Mouse (Mus musculus) hindbrain, embryonic 10.5 days (tissue): ENCODE measurements around the gene Akr1c13. TPM values are rescaled to one million over a fixed set of nuclear protein-coding genes. Genes with fewer than 3 reads are reported as not detected.
"Not testable (repeated sequence)": the region's sequence is repeated elsewhere in the genome, so short reads cannot be mapped to it uniquely, and the experiment has no call there.

Experiments used
- DNase-seq: peaks from one replicate; pipeline ENCODE4 v3.0.0-alpha.2; 2017; ENCODE audit warnings: low spot score
- H3K27ac ChIP-seq: fragments of 300-500 bp; sonication (generic); 2 replicates; pipeline ENCODE4 v1.5.1; 2016; ENCODE audit warnings: mild to moderate bottlenecking, moderate library complexity
- H3K27me3 ChIP-seq: fragments of 300-500 bp; sonication (generic); 2 replicates; pipeline ENCODE4 v1.6.1; 2016; ENCODE audit warnings: mild to moderate bottlenecking; ENCODE audit not compliant: poor library complexity, insufficient read depth, severe bottlenecking
- H3K36me3 ChIP-seq: fragments of 300-500 bp; sonication (generic); 2 replicates; pipeline ENCODE4 v1.6.1; 2016; ENCODE audit warnings: mild to moderate bottlenecking, moderate library complexity
- H3K4me1 ChIP-seq: fragments of 300-500 bp; sonication (generic); replicated peaks from 2 replicates; pipeline ENCODE4 v1.6.1; 2016; ENCODE audit warnings: mild to moderate bottlenecking
- H3K4me3 ChIP-seq: fragments of 300-500 bp; sonication (generic); 2 replicates; pipeline ENCODE4 v1.5.1; 2016; ENCODE audit warnings: mild to moderate bottlenecking, moderate library complexity
- H3K9me3 ChIP-seq: fragments of 300-500 bp; sonication (generic); 2 replicates; pipeline ENCODE4 v1.6.1; 2016; ENCODE audit warnings: mild to moderate bottlenecking, moderate library complexity
- WGBS: fragments of 180-500 bp; shearing (Covaris S2); methylation state at CpG from one replicate; pipeline ENCODE4 v1.1.7; 2016; 5-methylcytosine and 5-hydroxymethylcytosine counted together
- polyA plus RNA-seq: library from polyadenylated mRNA; unstranded; fragments of >200 nt; fragmentation: Nextera tagmentation; extraction: Ambion mirVana; gene quantifications from 2 replicates; pipeline ENCODE4 v1.2.1, GENCODE M21; 2016

Gene Akr1c13
- 0.65 and 0.72 TPM in 2 replicates for polyA plus RNA-seq

- H3K36me3 ChIP-seq = no peaks in the 10 kb centered on the region
- no peaks in the 10 kb centered on the region for H3K27me3 ChIP-seq
- H3K9me3 ChIP-seq = no peaks in the 10 kb centered on the region
- H3K27ac ChIP-seq = no peak within 1 kb of the TSS
- no peak within 1 kb of the TSS for H3K4me3 ChIP-seq
- DNase-seq = no peak
- H3K4me1 ChIP-seq = no peaks in the 10 kb centered on the region
- 76% methylated on average over 3 of the region's 3 CpGs for WGBS
Observed at GRCm38 (mm10) chr13:4190904-4191303, at the start of gene Akr1c13. Akr1c13 (plus strand) TSS chr13:4191150.

DNA sequence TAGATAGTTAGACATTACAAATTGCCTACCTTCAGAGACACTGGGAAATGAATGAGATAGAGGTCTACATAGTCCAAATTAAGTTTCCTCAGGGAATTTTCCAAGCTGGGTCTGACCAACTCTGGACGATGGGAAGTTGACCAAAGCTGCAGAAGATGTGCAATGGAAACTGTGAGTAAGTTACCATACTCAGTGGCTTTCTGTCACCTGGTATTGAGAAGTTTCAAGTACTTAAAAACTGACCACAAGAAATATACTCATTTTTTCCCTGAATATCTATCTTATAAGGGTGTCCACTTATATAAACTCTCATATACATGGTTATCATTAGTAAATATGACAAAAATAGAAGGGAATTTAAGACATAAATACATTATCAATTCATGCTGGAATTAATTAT, 46.7 kb upstream of the Akr1c13 start:
- Histone ChIP-seq H3K9me3 (no peaks in the 10 kb centered on the region), H3K4me1 (no peaks in the 10 kb centered on the region), H3K4me3 (no peak overlapping the region), H3K27ac (no peak overlapping the region), H3K27me3 (no peaks in the 10 kb centered on the region), H3K36me3 (no peaks in the 10 kb centered on the region)
- WGBS = 82% methylated on average over 1 of the region's 1 CpGs
- DNase-seq = no peak

GRCm38 (mm10) chr13:4150518-4150917, 40.4 kb upstream of the Akr1c13 start, which contains the start of gene Akr1c18:
Akr1c18 (minus strand) TSS chr13:4150654.
- no peaks in the 10 kb centered on the region for H3K4me1 ChIP-seq
- H3K9me3 ChIP-seq = no peaks in the 10 kb centered on the region
- no peaks in the 10 kb centered on the region for H3K36me3 ChIP-seq
- no peak within 1 kb of the TSS for H3K27ac ChIP-seq
- H3K27me3 ChIP-seq = no peaks in the 10 kb centered on the region
- no peak within 1 kb of the TSS for H3K4me3 ChIP-seq
- WGBS = 88% methylated on average over 5 of the region's 5 CpGs
- no peak for DNase-seq

DNA sequence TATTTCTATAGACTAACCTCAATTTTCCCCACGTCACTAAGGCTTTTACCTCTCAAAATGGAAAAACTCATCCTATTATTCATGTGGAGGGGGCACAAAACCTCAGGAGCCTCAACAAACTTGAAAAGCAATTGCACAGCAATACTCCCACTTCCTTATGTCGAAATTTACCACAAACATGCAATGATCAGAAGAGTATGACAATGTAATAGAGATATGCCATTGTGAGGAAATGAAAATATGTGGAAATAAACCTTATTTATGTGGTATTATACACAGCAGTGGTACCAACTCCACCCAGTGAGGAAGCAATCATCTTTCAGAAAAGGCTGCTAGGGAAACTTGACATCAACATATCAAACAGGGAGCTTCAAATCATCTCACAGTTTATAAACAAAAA, 38.0 kb upstream of the Akr1c13 start:
- no peaks in the 10 kb centered on the region for H3K27me3 ChIP-seq
- no peaks in the 10 kb centered on the region for H3K4me1 ChIP-seq
- 75% methylated on average over 2 of the region's 2 CpGs for whole genome bisulfite sequencing
- no peaks in the 10 kb centered on the region for H3K36me3 ChIP-seq
- DNase-seq = no peak
- no peak overlapping the region for H3K4me3 ChIP-seq
- H3K9me3 ChIP-seq = no peaks in the 10 kb centered on the region
- no peak overlapping the region for H3K27ac ChIP-seq

- Histone ChIP-seq H3K27me3 (no peaks in the 10 kb centered on the region), H3K27ac (no peak overlapping the region), H3K4me3 (no peak overlapping the region), H3K4me1 (no peaks in the 10 kb centered on the region), H3K9me3 (no peaks in the 10 kb centered on the region), H3K36me3 (no peaks in the 10 kb centered on the region)
- WGBS = 91% methylated on average over 3 of the region's 3 CpGs
- no peak for DNase-seq
Observed at GRCm38 (mm10) chr13:4153593-4153992, 37.4 kb upstream of the Akr1c13 start.

GRCm38 (mm10) chr13:4155286-4155685, 35.7 kb upstream of the Akr1c13 start:
- Histone ChIP-seq H3K4me1 (no peaks in the 10 kb centered on the region), H3K36me3 (no peaks in the 10 kb centered on the region), H3K4me3 (no peak overlapping the region), H3K27me3 (no peaks in the 10 kb centered on the region), H3K9me3 (no peaks in the 10 kb centered on the region), H3K27ac (no peak overlapping the region)
- WGBS = 50% methylated on average over 2 of the region's 2 CpGs
- DNase-seq = no peak

DNA sequence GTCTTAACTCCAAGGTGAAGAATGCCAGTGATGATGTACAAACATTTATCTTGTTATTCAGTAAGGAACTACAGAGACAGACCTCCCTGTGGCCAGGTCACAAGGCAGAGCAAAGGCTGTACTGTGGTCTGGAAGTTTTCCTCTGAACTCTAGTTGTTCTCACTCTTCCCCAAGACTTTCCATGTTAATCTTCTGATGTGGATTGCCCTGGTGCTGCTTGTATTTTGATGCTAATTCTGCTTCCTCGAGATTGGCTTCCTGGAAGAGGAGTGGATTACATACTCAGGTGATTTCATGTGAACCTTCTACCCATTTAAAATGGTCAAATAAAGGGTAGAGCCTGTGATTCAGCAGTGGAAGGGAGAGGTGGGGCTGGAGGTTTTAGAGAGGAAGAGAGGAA, 22.9 kb upstream of the Akr1c13 start:
- no peaks in the 10 kb centered on the region for H3K9me3 ChIP-seq
- whole genome bisulfite sequencing = 48% methylated on average over 1 of the region's 1 CpGs
- no peak overlapping the region for H3K4me3 ChIP-seq
- H3K27ac ChIP-seq = no peak overlapping the region
- no peak for DNase-seq
- no peaks in the 10 kb centered on the region for H3K27me3 ChIP-seq
- no peaks in the 10 kb centered on the region for H3K4me1 ChIP-seq
- no peaks in the 10 kb centered on the region for H3K36me3 ChIP-seq

- Histone ChIP-seq H3K9me3 (no peaks in the 10 kb centered on the region), H3K27ac (no peak overlapping the region), H3K4me3 (no peak overlapping the region), H3K36me3 (no peaks in the 10 kb centered on the region), H3K27me3 (no peaks in the 10 kb centered on the region), H3K4me1 (no peaks in the 10 kb centered on the region)
- DNase-seq = no peak
- 85% methylated on average over 2 of the region's 2 CpGs for WGBS
Observed at GRCm38 (mm10) chr13:4172978-4173377, 18.0 kb upstream of the Akr1c13 start.

DNA sequence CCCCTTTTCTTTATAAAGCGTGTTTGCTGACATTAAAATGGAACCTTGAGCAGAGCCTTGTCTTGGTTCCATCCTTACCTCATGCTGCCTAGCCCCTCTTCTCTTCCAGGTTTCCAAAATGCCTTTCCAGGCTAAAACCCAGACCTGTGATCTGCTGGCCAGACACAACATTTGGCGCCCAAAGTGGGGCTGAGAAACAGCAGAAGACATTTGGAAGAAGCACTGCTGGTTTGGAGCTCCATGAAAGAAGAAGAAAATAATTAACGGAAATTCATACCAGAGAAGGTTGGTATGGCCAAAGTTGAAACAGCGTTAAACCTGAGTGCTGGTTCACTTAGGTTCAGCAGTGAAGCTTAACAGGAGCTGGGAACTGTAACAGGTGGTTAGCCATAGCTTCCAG, 9.6 kb upstream of the Akr1c13 start:
- not testable (repeated sequence) for H3K27ac ChIP-seq, DNase-seq, H3K36me3 ChIP-seq, H3K27me3 ChIP-seq, H3K4me1 ChIP-seq, H3K4me3 ChIP-seq
- WGBS = 93% methylated on average over 4 of the region's 4 CpGs
- H3K9me3 ChIP-seq = peaks cover 13% of the 10 kb centered on the region; the same call in 1 of the 2 replicates

GRCm38 (mm10) chr13:4183116-4183515, 7.8 kb upstream of the Akr1c13 start:
- no peak overlapping the region for H3K4me3 ChIP-seq
- WGBS = 62% methylated on average over 9 of the region's 9 CpGs
- H3K4me1 ChIP-seq = no peaks in the 10 kb centered on the region
- no peaks in the 10 kb centered on the region for H3K27me3 ChIP-seq
- H3K27ac ChIP-seq = no peak overlapping the region
- no peaks in the 10 kb centered on the region for H3K36me3 ChIP-seq
- H3K9me3 ChIP-seq = peaks cover 13% of the 10 kb centered on the region; the same call in 1 of the 2 replicates
- DNase-seq = no peak

DNA sequence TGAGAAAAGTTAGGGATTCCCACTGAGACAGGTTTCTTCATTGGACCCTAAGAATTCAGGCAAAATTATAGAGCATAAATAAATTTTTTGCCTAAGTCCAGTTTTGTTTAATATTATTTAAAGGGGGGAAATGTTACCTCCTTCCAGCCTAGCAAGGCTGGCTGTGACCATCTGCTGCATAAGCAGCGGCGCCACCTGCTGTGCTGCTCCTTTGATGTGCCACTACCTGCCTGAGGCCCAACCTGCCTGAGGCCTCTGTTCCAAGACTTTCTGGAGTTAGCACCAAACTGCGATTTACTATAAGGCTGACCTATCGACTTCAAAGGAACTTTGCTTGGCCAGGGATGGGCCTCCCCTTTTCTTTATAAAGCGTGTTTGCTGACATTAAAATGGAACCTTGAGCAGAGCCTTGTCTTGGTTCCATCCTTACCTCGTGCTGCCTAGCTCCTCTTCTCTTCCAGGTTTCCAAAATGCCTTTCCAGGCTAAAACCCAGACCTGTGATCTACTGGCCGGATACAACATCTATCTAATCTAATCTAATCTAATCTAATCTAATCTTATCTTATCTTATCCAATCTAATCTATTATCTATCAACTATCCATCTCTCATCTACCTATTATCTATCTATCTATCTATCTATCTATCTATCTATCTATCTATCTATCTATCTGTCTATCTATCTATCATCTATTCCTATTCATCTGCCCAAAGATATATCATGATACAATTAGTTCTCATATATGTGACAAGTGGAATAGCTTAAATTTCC, 4.1 kb upstream of the Akr1c13 start:
- not testable (repeated sequence) for H3K36me3 ChIP-seq, H3K9me3 ChIP-seq, H3K4me1 ChIP-seq, H3K4me3 ChIP-seq, H3K27me3 ChIP-seq, H3K27ac ChIP-seq, DNase-seq
- WGBS = 81% methylated on average over 7 of the region's 7 CpGs

DNA sequence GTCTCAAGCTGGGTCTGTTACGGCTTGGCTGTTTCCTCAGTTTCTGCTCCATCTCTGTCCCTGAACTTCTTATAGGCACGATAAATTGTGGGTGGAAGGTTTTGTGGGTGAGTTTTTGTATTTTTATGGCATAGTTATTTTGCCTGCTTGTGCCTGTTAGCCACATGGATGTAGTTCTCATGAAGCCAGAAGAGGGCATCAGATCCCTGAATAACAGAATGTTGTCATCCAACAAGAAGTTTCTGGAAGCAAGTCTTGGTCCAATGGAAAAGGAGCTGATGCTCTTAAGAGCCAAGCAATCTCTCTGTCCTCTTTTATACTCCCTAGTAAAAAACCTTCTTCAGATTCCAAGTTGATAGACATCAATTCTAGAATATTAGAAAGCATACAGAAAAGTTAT, 2.8 kb upstream of the Akr1c13 start:
- no peaks in the 10 kb centered on the region for H3K9me3 ChIP-seq
- no peak overlapping the region for H3K4me3 ChIP-seq
- DNase-seq = no peak
- no peaks in the 10 kb centered on the region for H3K36me3 ChIP-seq
- WGBS = 91% methylated on average over 2 of the region's 2 CpGs
- H3K4me1 ChIP-seq = no peaks in the 10 kb centered on the region
- no peak overlapping the region for H3K27ac ChIP-seq
- H3K27me3 ChIP-seq = no peaks in the 10 kb centered on the region

DNA sequence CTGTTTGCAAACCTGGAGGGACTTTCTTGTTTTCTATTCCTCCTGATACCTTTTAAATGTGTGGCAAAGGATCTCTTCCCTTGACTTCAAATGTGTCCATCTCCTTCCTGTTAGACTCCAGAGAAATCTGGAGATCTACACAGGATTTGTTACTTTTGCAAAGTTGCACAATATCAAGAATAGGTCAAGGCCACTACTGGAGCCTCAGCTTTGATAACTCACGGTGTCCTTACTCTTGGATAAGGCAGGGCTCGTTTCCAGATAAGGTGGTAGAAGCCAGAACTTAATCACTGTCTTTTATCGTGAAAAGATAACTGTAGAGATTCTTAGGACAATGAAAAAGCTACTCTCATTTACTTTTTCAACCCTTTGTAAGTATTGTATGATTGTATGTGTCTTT, 1.6 kb downstream of the Akr1c13 start:
- Histone ChIP-seq H3K27ac (no peak overlapping the region), H3K27me3 (no peaks in the 10 kb centered on the region), H3K9me3 (no peaks in the 10 kb centered on the region), H3K36me3 (no peaks in the 10 kb centered on the region), H3K4me3 (no peak overlapping the region), H3K4me1 (no peaks in the 10 kb centered on the region)
- no peak for DNase-seq
- WGBS = 84% methylated on average over 3 of the region's 3 CpGs
